Mouse (Mus musculus): ENCODE results near the gene Fbxo40. TPM values are rescaled to one million over a fixed set of nuclear protein-coding genes. Genes with fewer than 3 reads are reported as not detected.

The Fbxo40 gene
- polyA plus RNA-seq, 1 experiment: not detected

GRCm38 (mm10) chr16:36999366-36999972, 9.2 kb upstream of the Fbxo40 start:
- Histone ChIP-seq H3K4me1 (ENCODE audit: control insufficient read depth, insufficient read depth, low read length) (no peaks in the 10 kb centered on the region), H3K27ac (ENCODE audit: insufficient read depth, low read depth, low read length) (no peak overlapping the region), H3K4me3 (ENCODE audit: insufficient read depth, low read depth, low read length) (no peak overlapping the region)
- no peak for TF ChIP-seq CTCF (IDR thresholded peaks at IDR 0.05; ENCODE audit: insufficient read depth, low read depth, low read length)
- TF ChIP-seq POLR2A (IDR thresholded peaks at IDR 0.05; ENCODE audit: insufficient read depth, low read depth, low read length): no peak
- 80% methylated on average over 9 of the region's 9 CpGs for WGBS

DNA sequence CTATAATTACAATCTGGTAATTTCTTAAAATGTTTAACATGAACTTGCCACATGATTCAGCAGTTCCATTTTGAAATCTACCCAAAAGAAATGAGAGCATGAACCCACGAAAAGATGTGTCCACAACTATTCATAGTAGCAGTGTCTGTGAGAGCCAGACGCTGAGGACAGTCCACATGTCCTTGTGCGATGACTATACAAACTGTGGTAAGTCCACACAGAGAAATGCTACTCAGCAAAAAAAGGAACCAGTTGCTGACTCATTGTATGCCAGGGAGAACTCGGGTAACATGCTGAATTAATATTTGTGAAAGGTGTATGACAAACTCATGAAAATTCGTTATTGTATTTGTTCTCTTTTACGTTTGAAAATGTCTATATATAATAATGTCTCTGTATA, 7.4 kb upstream of the Fbxo40 start:
- no peak for TF ChIP-seq POLR2A (IDR thresholded peaks at IDR 0.05; ENCODE audit: insufficient read depth, low read depth, low read length)
- no peak for TF ChIP-seq CTCF (IDR thresholded peaks at IDR 0.05; ENCODE audit: insufficient read depth, low read depth, low read length)
- Histone ChIP-seq H3K4me3 (ENCODE audit: insufficient read depth, low read depth, low read length) (no peak overlapping the region), H3K27ac (ENCODE audit: insufficient read depth, low read depth, low read length) (no peak overlapping the region), H3K4me1 (ENCODE audit: control insufficient read depth, insufficient read depth, low read length) (no peaks in the 10 kb centered on the region)
- WGBS: 82% methylated on average over 6 of the region's 6 CpGs

DNA sequence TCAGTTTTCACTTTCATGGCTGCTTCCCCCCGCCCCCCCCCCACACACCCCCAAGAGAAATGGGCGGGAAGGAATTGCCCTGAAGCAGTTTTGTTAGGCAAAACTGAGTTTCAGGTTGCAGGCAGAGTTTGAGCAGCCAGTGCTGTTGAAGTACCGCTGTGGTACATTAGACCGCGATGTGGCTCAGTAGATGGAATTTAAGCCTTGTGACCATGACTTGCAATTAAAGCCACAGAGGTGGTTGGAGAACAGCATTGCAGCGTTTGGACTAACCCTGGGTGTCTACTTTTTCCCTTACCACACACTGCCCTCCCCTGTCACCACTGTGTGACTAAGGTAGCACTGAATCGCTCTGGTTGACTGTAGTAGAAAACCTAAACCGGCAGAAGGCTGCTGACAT, 774 bp downstream of the Fbxo40 start:
- Histone ChIP-seq H3K4me1 (ENCODE audit: control insufficient read depth, insufficient read depth, low read length) (peaks cover 2% of the 10 kb centered on the region; the same call in 1 of the 2 replicates), H3K4me3 (ENCODE audit: insufficient read depth, low read depth, low read length) (no peak overlapping the region), H3K27ac (ENCODE audit: insufficient read depth, low read depth, low read length) (no peak overlapping the region)
- WGBS: 77% methylated on average over 8 of the region's 8 CpGs
- no peak for TF ChIP-seq CTCF (IDR thresholded peaks at IDR 0.05; ENCODE audit: insufficient read depth, low read depth, low read length)
- TF ChIP-seq POLR2A (IDR thresholded peaks at IDR 0.05; ENCODE audit: insufficient read depth, low read depth, low read length): no peak

- H3K4me3 ChIP-seq (ENCODE audit: insufficient read depth, low read depth, low read length): no peak overlapping the region
- TF ChIP-seq POLR2A (IDR thresholded peaks at IDR 0.05; ENCODE audit: insufficient read depth, low read depth, low read length): no peak
- no peak for TF ChIP-seq CTCF (IDR thresholded peaks at IDR 0.05; ENCODE audit: insufficient read depth, low read depth, low read length)
- H3K27ac ChIP-seq (ENCODE audit: insufficient read depth, low read depth, low read length): no peak overlapping the region
- peaks cover 2% of the 10 kb centered on the region; the same call in 1 of the 2 replicates for H3K4me1 ChIP-seq (ENCODE audit: control insufficient read depth, insufficient read depth, low read length)
Observed at GRCm38 (mm10) chr16:36988066-36988465, 2.2 kb downstream of the Fbxo40 start.

DNA sequence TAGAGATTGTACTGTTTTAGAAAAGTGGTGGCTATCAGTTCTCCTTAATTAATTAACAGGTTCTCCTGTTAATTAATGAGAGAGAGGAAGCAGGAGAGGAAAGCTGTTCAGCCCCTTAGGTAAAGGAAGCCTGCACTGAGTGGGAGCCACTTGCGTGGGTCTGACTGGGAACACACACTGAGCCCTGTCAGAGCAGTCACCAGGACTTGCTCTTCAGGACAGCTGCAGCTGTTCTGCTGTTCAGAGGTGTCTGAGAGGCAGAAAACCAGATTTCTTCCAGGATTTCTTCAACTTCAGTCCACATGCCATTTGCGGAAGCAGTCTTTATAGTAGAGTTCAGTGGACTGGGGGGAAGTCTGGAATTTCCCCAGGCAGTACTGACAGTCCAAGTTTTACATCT, 2.9 kb downstream of the Fbxo40 start:
- H3K4me1 ChIP-seq (ENCODE audit: control insufficient read depth, insufficient read depth, low read length): peaks cover 2% of the 10 kb centered on the region; the same call in 1 of the 2 replicates
- 53% methylated on average over 2 of the region's 2 CpGs for WGBS
- H3K27ac ChIP-seq (ENCODE audit: insufficient read depth, low read depth, low read length): no peak overlapping the region
- no peak for TF ChIP-seq CTCF (IDR thresholded peaks at IDR 0.05; ENCODE audit: insufficient read depth, low read depth, low read length)
- no peak for TF ChIP-seq POLR2A (IDR thresholded peaks at IDR 0.05; ENCODE audit: insufficient read depth, low read depth, low read length)
- H3K4me3 ChIP-seq (ENCODE audit: insufficient read depth, low read depth, low read length): no peak overlapping the region

GRCm38 (mm10) chr16:36985636-36986042, 4.6 kb downstream of the Fbxo40 start:
- WGBS: 75% methylated on average over 5 of the region's 5 CpGs
- H3K4me1 ChIP-seq (ENCODE audit: control insufficient read depth, insufficient read depth, low read length): peaks cover 2% of the 10 kb centered on the region; the same call in 1 of the 2 replicates
- H3K27ac ChIP-seq (ENCODE audit: insufficient read depth, low read depth, low read length): no peak overlapping the region
- TF ChIP-seq POLR2A (IDR thresholded peaks at IDR 0.05; ENCODE audit: insufficient read depth, low read depth, low read length): no peak
- TF ChIP-seq CTCF (IDR thresholded peaks at IDR 0.05; ENCODE audit: insufficient read depth, low read depth, low read length): no peak
- H3K4me3 ChIP-seq (ENCODE audit: insufficient read depth, low read depth, low read length): no peak overlapping the region

DNA sequence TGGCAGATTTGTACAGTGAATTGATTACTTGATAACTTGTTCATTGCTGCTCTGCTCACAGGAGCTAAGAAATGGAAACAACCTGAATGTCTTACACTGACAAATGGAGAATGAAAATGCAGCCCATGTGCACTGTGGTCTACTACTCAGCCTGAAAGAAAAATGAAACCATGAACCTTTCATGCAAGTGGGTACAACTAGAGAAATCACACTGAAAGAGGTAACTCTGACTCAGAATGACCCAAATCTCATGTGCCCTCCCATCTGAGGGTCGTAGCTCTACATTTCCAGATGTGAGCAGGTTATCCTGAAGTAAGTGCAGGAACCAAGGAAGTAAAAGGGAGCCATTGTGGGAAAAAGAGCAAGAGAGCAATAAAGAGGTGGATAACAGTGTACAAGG, 6.5 kb downstream of the Fbxo40 start:
- no peak for TF ChIP-seq CTCF (IDR thresholded peaks at IDR 0.05; ENCODE audit: insufficient read depth, low read depth, low read length)
- Histone ChIP-seq H3K4me3 (ENCODE audit: insufficient read depth, low read depth, low read length) (no peak overlapping the region), H3K27ac (ENCODE audit: insufficient read depth, low read depth, low read length) (no peak overlapping the region), H3K4me1 (ENCODE audit: control insufficient read depth, insufficient read depth, low read length) (peaks cover 2% of the 10 kb centered on the region; the same call in 1 of the 2 replicates)
- WGBS: 82% methylated on average over 1 of the region's 1 CpGs

DNA sequence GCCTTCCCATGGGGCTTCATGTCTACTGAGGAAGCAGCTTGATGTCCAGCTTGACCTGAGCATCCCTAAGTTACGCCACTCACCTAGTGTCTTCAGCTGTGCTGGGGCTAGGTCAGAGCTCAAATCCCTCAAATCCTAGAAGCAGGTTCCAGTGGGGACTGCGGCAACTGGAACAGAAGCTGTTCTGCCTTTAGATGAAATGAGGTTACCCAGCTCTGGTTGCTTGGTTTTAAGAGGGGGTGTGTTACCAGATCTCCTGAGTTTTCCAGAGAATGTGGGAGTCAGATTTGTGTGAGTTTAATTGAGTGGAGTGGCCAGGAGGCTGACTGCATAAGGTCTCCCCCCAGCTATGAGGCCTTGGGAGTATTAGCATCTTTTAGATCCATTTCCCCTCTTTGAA, 11.1 kb downstream of the Fbxo40 start:
- Histone ChIP-seq H3K4me1 (ENCODE audit: control insufficient read depth, insufficient read depth, low read length) (no peaks in the 10 kb centered on the region), H3K27ac (ENCODE audit: insufficient read depth, low read depth, low read length) (no peak overlapping the region), H3K4me3 (ENCODE audit: insufficient read depth, low read depth, low read length) (no peak overlapping the region)
- WGBS: 96% methylated on average over 2 of the region's 2 CpGs
- no peak for TF ChIP-seq CTCF (IDR thresholded peaks at IDR 0.05; ENCODE audit: insufficient read depth, low read depth, low read length)
- TF ChIP-seq POLR2A (IDR thresholded peaks at IDR 0.05; ENCODE audit: insufficient read depth, low read depth, low read length): no peak

DNA sequence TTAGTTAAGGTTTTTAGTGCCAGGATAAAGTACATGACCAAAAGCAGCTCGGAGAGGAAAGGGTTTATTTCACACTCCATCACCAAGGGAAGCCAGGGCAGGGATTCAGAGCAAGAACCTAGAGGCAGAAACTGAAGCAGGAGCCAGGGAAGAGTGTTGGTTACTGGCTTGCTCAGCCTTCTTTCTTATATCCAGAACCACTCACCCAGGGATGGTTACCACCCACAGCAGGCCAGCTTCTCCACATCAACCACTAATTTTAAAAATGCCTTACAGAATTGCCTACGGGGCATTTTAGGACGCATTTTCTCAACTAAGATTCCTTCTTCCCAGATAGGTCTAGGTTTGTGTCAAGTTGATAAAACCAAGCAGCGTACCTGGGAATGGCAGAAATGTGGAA, 26.9 kb downstream of the Fbxo40 start:
- no peak for TF ChIP-seq POLR2A (IDR thresholded peaks at IDR 0.05; ENCODE audit: insufficient read depth, low read depth, low read length)
- no peak for TF ChIP-seq CTCF (IDR thresholded peaks at IDR 0.05; ENCODE audit: insufficient read depth, low read depth, low read length)
- 82% methylated on average over 4 of the region's 4 CpGs for WGBS
- Histone ChIP-seq H3K4me1 (ENCODE audit: control insufficient read depth, insufficient read depth, low read length) (no peaks in the 10 kb centered on the region), H3K27ac (ENCODE audit: insufficient read depth, low read depth, low read length) (no peak overlapping the region), H3K4me3 (ENCODE audit: insufficient read depth, low read depth, low read length) (no peak overlapping the region)

DNA sequence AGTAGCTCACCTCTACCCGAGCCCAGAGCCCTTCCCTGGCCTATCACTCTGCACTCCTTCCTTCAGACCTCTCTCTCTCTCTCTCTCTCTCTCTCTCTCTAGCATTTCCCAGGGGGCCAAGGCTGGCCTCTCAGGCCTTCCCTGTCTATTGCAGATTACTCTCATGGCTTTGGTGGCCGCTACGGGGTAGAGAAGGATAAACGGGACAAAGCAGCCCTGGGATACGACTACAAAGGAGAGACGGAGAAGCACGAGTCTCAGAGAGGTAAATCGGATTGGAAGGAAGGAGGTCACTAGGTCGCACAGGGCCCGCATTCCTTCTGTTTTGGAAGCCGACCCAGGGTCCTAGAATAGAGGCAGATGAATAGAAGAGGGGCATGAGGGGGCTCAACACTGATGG, 35.2 kb downstream of the Fbxo40 start:
- no peak for TF ChIP-seq CTCF (IDR thresholded peaks at IDR 0.05; ENCODE audit: insufficient read depth, low read depth, low read length)
- no peak for TF ChIP-seq POLR2A (IDR thresholded peaks at IDR 0.05; ENCODE audit: insufficient read depth, low read depth, low read length)
- Histone ChIP-seq H3K4me1 (ENCODE audit: control insufficient read depth, insufficient read depth, low read length) (no peaks in the 10 kb centered on the region), H3K4me3 (ENCODE audit: insufficient read depth, low read depth, low read length) (no peak overlapping the region), H3K27ac (ENCODE audit: insufficient read depth, low read depth, low read length) (no peak overlapping the region)
- 53% methylated on average over 11 of the region's 11 CpGs for WGBS

Data from olfactory bulb, adult 2 months (tissue).